Mouse (Mus musculus) neural tube, embryonic 15.5 days (tissue): ENCODE results near the gene Ptf1a. TPM values are rescaled to one million over a fixed set of nuclear protein-coding genes. Genes with fewer than 3 reads are reported as not detected.

ENCODE experiments used
- ATAC-seq: fragments of 200-750 bp; cut with Nextera tagmentation; 2 replicates; pipeline ENCODE4 v1.8.0; 2017; ENCODE audit warnings: mild to moderate bottlenecking, moderate TSS enrichment, moderate library complexity; ENCODE audit not compliant: low FRiP score
- H3K27ac ChIP-seq: fragments of 300-500 bp; sonication (generic); replicated peaks from 2 replicates; pipeline ENCODE4 v1.5.1; 2015; ENCODE audit warnings: mild to moderate bottlenecking, inconsistent platforms
- H3K27me3 ChIP-seq: fragments of 300-500 bp; sonication (generic); replicated peaks from 2 replicates; pipeline ENCODE4 v1.6.1; 2015; ENCODE audit warnings: inconsistent platforms
- H3K36me3 ChIP-seq: fragments of 300-500 bp; sonication (generic); 2 replicates; pipeline ENCODE4 v1.6.1; 2015; ENCODE audit warnings: inconsistent platforms
- H3K4me1 ChIP-seq: fragments of 300-500 bp; sonication (generic); 2 replicates; pipeline ENCODE4 v1.6.1; 2015; ENCODE audit warnings: inconsistent platforms
- H3K4me2 ChIP-seq: fragments of 300-500 bp; sonication (generic); 2 replicates; pipeline ENCODE4 v1.6.1; 2015; ENCODE audit warnings: inconsistent platforms, mild to moderate bottlenecking, moderate library complexity
- H3K4me3 ChIP-seq: fragments of 300-500 bp; sonication (generic); replicated peaks from 2 replicates; pipeline ENCODE4 v1.5.1; 2015; ENCODE audit warnings: mild to moderate bottlenecking, inconsistent platforms
- H3K9ac ChIP-seq: fragments of 300-500 bp; sonication (generic); replicated peaks from 2 replicates; pipeline ENCODE4 v1.6.1; 2015; ENCODE audit warnings: mild to moderate bottlenecking, inconsistent platforms
- H3K9me3 ChIP-seq: fragments of 300-500 bp; sonication (generic); replicated peaks from 2 replicates; pipeline ENCODE4 v1.6.1; 2016; ENCODE audit warnings: inconsistent platforms
- WGBS: fragments of 180-500 bp; shearing (Covaris S2); methylation state at CpG from one replicate; pipeline ENCODE4 v1.1.7; 2015; ENCODE audit warnings: mixed read lengths; 5-methylcytosine and 5-hydroxymethylcytosine counted together
- polyA plus RNA-seq: library from polyadenylated mRNA; unstranded; fragments of >200 nt; fragmentation: Nextera tagmentation; extraction: Ambion mirVana; gene quantifications from 2 replicates; pipeline ENCODE4 v1.2.1, GENCODE M21; 2015

The Ptf1a gene
- polyA plus RNA-seq, 1 experiment from 2014 or later: not detected

DNA sequence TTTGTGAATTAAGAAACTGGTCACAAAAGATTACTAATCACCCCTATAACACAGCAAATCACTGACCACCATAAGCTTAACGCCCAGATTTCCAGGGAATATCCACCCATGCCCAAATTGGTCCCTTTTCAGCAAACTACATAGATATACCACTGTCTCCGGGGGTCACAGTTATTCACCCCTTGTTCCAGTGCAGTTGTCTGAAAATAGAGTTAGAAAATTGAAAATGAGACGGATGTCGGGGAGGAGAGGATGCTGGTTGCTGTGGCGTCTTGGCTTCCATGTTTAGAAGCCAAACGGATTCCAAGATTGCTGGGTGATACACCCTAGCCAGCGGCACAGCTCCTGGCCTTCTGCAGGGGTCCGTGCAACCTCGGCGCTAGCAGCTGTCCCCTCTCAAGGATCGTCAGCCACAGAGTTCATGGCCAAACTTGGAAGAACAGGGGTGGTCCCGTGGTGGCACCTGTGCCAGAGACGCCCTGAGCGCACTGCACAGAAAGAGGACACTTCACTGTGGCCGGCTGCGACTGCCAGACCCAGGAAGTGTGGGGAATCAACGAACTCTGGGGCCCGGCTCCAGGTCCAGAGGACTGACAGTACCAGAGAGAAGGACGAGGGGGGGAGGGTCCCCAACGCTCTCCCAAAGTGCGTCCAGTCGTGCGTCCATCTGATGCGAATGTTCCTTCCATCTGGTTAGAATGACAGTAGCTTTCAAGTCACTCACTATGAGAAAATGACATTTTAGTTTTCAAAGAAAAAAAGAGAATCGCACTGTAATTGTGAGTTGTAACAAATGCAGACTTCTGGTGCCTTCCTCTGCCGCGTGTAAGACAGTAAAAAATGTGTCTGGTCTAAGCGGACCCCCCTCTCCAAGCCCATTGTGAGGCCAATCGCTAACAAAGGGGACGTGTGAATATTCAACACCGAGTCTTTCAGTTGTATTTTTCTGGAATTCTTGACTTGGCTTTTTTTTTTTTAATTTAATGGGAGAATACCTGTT is 15.5 kb upstream of the Ptf1a start:
- H3K27ac ChIP-seq: no peak overlapping the region
- H3K36me3 ChIP-seq: no peaks in the 10 kb centered on the region
- H3K9me3 ChIP-seq: no peaks in the 10 kb centered on the region
- H3K9ac ChIP-seq: no peak overlapping the region
- peak overlapping the region; percentile 32 for H3K4me3 ChIP-seq
- peaks cover 26% of the 10 kb centered on the region for H3K4me1 ChIP-seq
- no peak for ATAC-seq
- H3K4me2 ChIP-seq: peak overlapping the region; percentile 59
- peaks cover 90% of the 10 kb centered on the region for H3K27me3 ChIP-seq
- WGBS: 3% methylated on average over 31 of the region's 31 CpGs

DNA sequence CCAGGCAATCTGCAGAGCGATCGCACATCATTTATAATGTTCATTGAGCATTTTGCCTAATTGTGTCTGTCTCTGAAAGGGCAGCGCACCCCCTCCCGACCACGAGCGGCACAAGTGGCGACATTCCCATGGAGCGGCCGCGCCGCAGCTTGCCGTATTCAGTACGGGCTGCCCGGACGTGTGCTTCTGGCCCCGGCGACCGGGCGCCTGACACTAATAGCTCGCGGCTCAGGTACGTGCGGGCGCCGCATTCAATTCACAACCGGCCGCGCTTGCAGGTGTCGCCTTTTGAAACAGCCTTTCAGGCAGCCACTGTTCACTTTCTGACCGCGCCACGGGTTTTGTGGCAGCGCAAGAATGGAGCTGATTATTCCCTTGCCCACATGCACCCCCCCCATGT is 14.7 kb upstream of the Ptf1a start:
- Histone ChIP-seq H3K9ac (no peak overlapping the region), H3K36me3 (no peaks in the 10 kb centered on the region), H3K9me3 (no peaks in the 10 kb centered on the region), H3K27ac (no peak overlapping the region), H3K4me1 (peaks cover 26% of the 10 kb centered on the region), H3K4me2 (peak overlapping the region; percentile 59), H3K27me3 (peaks cover 90% of the 10 kb centered on the region), H3K4me3 (peak overlapping the region; percentile 32)
- under 1% methylated on average over 33 of the region's 33 CpGs for WGBS
- ATAC-seq: peak; percentile 46; the same call in 1 of the 2 replicates

DNA sequence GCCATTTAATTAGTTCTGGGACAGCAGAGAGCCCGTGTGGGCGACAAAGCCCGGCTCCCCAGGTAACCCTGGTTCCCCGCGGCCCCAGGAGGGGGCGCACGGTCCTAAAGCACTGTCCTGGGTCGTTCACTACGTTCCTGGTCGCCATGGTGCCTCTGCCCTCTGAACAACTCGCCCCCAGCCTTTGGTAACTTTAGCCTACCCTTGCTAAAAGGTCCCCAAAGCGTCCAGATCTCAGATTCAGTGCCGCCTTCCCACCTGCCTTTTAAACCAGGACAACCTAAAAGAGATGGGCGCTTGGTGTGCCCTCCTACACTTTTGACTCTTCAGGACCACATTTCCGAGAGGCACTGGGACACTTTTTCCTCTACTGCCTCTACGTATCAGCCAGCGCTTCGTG is 14.3 kb upstream of the Ptf1a start:
- Histone ChIP-seq H3K27me3 (peaks cover 92% of the 10 kb centered on the region), H3K4me1 (peaks cover 26% of the 10 kb centered on the region), H3K4me3 (peak overlapping the region; percentile 32), H3K9me3 (no peaks in the 10 kb centered on the region), H3K36me3 (no peaks in the 10 kb centered on the region), H3K9ac (no peak overlapping the region), H3K27ac (no peak overlapping the region), H3K4me2 (peak overlapping the region; percentile 59)
- WGBS: 1% methylated on average over 18 of the region's 18 CpGs
- peak; percentile 65; the same call in 1 of the 2 replicates for ATAC-seq

DNA sequence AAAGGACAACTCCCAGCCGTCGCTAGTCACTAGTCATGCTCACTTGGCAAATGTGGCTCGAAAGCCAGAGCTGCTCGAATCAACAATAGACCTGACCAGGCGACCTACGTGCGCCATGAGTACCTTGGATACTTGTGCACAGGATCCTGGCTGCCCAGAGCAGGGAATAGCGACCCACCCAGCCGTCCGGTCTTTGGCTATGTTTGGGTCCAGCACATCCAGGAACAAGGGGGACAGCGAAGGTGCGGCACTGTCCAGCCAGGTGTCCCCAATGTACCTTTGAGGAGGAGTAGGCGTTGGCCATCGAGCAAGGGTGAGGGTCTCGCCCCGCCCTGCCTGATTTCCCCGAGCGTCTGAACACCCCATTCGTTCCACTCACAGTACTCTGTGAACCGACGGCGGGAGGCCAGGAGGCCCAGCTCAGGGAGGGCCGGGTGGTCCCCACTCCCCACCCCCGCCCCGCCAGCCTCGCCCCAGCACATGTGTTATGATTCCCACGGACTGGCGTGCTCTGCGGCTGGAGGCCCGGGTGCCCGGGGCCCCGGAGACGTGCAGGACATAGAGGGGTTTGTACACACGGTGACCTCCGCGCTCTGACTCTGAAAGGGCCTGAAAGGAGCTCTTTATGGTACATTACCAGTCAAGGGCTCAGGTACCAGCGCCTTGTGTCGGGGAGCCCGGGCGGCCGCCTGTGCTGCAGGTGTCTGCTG is 13.7 kb upstream of the Ptf1a start:
- ATAC-seq: peak; percentile 33; the same call in 1 of the 2 replicates
- Histone ChIP-seq H3K9ac (no peak overlapping the region), H3K4me1 (peaks cover 26% of the 10 kb centered on the region), H3K27me3 (peaks cover 86% of the 10 kb centered on the region), H3K36me3 (no peaks in the 10 kb centered on the region), H3K27ac (no peak overlapping the region), H3K4me3 (0 out of 2 replicates have a peak overlapping the region, but pooled peaks have one; percentile 32), H3K4me2 (0 out of 2 replicates have a peak overlapping the region, but pooled peaks have one; percentile 59), H3K9me3 (no peaks in the 10 kb centered on the region)
- WGBS: 2% methylated on average over 41 of the region's 41 CpGs

DNA sequence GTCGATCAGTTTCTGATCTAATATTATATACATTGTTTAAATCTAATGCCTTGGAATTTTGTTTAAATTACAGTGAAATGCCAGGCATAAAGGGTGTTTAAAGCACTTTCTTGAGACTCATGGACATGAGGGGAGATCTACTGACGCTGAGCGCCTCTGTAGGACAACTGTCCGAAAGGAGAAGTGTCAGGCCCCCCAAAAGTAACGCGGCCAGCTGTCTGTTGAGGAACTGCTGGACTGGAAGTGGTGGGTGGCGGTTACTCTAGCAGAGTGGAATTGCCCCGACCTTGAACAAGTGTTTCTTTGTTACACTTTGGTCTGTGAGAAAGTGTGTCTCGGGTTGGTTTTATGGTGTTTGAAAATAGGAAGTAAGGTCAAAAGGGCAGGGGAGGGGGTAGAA is 1.1 kb upstream of the Ptf1a start:
- no peak for ATAC-seq
- Histone ChIP-seq H3K4me2 (peak overlapping the region; percentile 67; the same call in 1 of the 2 replicates), H3K27ac (no peak overlapping the region)

DNA sequence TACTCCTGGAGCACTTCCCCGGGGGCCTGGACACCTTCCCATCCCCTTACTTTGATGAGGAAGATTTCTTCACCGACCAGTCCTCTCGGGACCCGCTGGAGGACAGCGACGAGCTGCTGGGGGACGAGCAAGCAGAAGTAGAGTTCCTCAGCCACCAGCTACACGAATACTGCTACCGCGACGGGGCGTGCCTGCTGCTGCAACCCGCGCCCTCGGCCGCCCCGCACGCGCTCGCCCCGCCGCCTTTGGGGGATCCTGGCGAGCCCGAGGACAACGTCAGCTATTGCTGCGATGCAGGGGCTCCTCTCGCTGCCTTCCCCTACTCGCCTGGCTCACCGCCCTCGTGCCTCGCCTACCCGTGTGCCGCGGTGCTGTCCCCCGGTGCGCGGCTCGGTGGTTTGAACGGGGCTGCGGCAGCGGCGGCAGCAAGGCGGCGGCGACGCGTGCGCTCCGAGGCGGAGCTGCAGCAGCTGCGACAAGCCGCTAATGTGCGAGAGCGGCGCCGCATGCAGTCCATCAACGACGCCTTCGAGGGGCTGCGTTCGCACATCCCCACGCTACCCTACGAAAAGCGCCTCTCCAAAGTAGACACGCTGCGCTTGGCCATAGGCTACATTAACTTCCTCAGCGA is 523 bp downstream of the Ptf1a start:
- H3K36me3 ChIP-seq: no peaks in the 10 kb centered on the region
- H3K27ac ChIP-seq: no peak overlapping the region
- H3K9me3 ChIP-seq: no peaks in the 10 kb centered on the region
- peak overlapping the region; percentile 67 for H3K4me2 ChIP-seq
- peak; percentile 29; the same call in 1 of the 2 replicates for ATAC-seq
- H3K9ac ChIP-seq: peak overlapping the region; percentile 11; the same call in 1 of the 2 replicates
- under 1% methylated on average over 66 of the region's 67 CpGs for WGBS
- peaks cover 31% of the 10 kb centered on the region for H3K4me1 ChIP-seq
- H3K27me3 ChIP-seq: peaks cover 94% of the 10 kb centered on the region
- H3K4me3 ChIP-seq: peak overlapping the region; percentile 41

More for the DNA sequence above, 1.1 kb upstream of the Ptf1a start:
- Histone ChIP-seq H3K9ac (no peak overlapping the region), H3K36me3 (no peaks in the 10 kb centered on the region), H3K4me1 (peaks cover 31% of the 10 kb centered on the region), H3K4me3 (no peak overlapping the region), H3K9me3 (no peaks in the 10 kb centered on the region), H3K27me3 (peaks cover 84% of the 10 kb centered on the region)
- WGBS: 2% methylated on average over 9 of the region's 9 CpGs

DNA sequence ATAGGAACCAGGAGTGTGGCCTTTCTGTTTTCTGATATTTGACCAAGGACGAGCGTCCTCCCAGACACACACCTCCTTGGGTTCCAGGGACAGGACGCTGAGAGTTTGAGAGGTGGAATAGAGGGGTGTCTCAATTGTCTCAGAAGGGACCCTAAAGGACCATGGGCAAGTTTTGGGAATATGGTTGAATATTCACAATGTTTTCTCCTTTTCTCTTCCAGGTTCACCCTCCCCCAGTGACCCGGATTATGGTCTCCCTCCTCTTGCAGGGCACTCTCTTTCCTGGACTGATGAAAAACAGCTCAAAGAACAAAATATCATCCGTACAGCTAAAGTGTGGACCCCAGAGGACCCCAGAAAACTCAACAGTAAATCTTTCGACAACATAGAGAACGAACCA is 1.3 kb downstream of the Ptf1a start:
- Histone ChIP-seq H3K27ac (no peak overlapping the region), H3K36me3 (no peaks in the 10 kb centered on the region), H3K9me3 (no peaks in the 10 kb centered on the region), H3K4me3 (no peak overlapping the region), H3K4me2 (peak overlapping the region; percentile 67; the same call in 1 of the 2 replicates), H3K9ac (no peak overlapping the region), H3K27me3 (peaks cover 94% of the 10 kb centered on the region), H3K4me1 (peaks cover 34% of the 10 kb centered on the region)
- 4% methylated on average over 7 of the region's 7 CpGs for WGBS
- no peak for ATAC-seq

DNA sequence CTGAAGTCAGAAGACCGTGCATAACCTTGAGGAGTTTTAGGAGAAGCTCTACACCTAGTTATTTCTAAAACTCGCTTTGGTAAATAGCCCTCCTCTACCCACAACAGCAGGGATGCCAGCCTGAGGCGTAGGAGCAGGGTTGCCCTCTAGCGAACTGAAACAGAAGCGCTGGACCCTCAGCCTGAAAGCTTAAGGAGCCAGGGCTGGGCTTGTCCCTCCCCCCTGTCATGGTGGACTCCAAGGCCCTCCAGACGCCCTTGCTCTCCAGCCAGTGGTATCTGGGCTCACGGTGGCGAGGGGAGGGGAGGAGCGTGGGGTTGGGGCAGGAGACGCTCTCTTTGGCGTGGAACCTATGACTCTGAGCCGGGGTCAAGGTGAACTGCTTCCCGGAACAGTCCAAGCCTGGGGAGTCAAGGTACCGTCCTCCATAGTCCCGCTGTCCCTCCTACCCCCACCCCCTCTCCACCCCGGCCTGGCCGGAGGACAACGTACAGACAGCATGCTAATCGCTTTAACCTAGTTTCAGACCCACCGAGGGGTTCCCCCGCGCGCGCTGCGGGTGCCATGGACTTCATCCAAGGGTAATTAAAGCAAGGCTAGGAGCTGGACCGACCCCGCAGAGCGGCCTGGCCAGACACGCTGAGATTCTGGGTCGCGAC is 2.7 kb downstream of the Ptf1a start:
- ATAC-seq: peak; percentile 46; the same call in 1 of the 2 replicates
- no peak overlapping the region for H3K27ac ChIP-seq
- WGBS: 3% methylated on average over 27 of the region's 31 CpGs

DNA sequence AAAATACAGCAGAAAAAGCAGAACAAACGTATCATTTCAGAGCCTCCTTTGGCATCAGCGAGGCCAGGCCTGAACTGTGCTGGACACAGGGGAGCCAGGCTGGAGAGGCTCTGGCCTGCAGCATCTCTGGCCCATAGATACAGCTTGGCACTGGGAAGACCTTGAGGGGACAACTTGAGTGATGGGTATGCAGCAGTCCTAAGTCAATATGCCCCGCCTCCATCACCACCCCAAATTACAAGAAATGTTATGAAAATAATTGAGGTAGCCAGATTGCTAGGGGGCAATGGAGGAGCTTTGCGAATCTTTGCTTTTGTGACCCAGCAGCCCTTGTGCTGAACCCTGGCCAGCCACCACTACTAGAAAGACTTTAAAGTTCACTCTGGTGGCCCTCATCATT is 3.8 kb downstream of the Ptf1a start:
- Histone ChIP-seq H3K36me3 (no peaks in the 10 kb centered on the region), H3K9ac (no peak overlapping the region), H3K27me3 (peaks cover 96% of the 10 kb centered on the region), H3K4me2 (no peak overlapping the region), H3K9me3 (no peaks in the 10 kb centered on the region), H3K4me1 (peaks cover 44% of the 10 kb centered on the region), H3K4me3 (no peak overlapping the region), H3K27ac (no peak overlapping the region)
- WGBS: 21% methylated on average over 4 of the region's 4 CpGs
- no peak for ATAC-seq

More for the DNA sequence above, 2.7 kb downstream of the Ptf1a start:
- H3K4me1 ChIP-seq: peaks cover 44% of the 10 kb centered on the region
- H3K9me3 ChIP-seq: no peaks in the 10 kb centered on the region
- H3K36me3 ChIP-seq: no peaks in the 10 kb centered on the region
- no peak overlapping the region for H3K9ac ChIP-seq
- H3K4me3 ChIP-seq: peak overlapping the region; percentile 23
- peaks cover 95% of the 10 kb centered on the region for H3K27me3 ChIP-seq
- peak overlapping the region; percentile 56 for H3K4me2 ChIP-seq

DNA sequence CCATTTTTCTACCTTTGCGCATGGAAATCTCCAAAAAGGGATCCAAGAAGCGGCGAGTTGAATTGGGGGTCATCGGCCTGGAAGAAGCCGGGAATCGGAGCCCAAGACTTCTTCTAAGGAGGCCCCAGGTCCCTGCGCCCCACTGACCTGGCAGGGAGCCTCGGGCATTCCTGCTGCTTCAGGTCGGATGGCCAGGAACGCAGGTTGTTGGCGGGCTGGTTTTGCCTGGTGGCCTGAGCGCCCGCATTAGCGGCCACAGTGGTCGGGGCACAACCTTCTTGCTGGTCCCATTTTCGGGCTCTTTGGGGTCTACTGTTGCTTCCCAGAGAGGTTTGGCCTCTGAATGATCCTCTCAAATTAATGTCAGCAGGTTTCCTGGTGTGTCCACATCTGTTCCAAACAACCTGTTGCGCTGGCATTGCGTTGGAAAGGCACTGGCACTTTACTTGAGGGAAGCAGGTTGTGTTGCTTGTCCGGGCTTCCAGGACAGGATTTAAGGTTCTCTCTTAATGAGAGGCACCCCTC is 7.1 kb downstream of the Ptf1a start:
- H3K9me3 ChIP-seq: no peaks in the 10 kb centered on the region
- peaks cover 99% of the 10 kb centered on the region for H3K27me3 ChIP-seq
- peaks cover 28% of the 10 kb centered on the region for H3K4me1 ChIP-seq
- no peak overlapping the region for H3K27ac ChIP-seq
- under 1% methylated on average over 19 of the region's 19 CpGs for WGBS
- no peak overlapping the region for H3K9ac ChIP-seq
- peak overlapping the region; percentile 17; the same call in 1 of the 2 replicates for H3K4me2 ChIP-seq
- H3K36me3 ChIP-seq: no peaks in the 10 kb centered on the region
- no peak for ATAC-seq
- H3K4me3 ChIP-seq: no peak overlapping the region
